Mouse (Mus musculus): ENCODE results near the gene Vav3. TPM values are rescaled to one million over a fixed set of nuclear protein-coding genes. Genes with fewer than 3 reads are reported as not detected.

The Vav3 gene
- polyA plus RNA-seq, 1 experiment from 2014 or later = 3.7 TPM

DNA sequence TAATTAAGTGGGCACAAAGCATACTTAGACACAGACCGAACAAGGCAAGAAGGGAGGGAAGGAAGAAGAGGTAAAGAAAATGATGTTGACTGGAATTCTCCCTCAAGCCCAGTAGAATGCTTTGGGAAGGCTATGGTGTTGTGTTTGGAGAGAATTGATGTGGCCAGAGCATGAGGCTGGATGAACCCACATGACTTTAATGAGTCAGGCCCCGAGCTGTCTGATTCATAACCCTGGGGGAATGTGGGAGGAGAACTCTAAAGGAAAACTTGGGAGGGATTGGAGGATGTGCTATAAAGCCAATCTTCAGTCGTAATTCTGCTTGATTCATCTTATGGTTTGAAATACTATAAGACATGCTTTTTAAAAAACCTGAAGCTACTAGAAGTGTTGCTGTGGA, 175.0 kb downstream of the Vav3 start:
- Histone ChIP-seq H3K4me3 (replicated peaks) (no peak overlapping the region), H3K9ac (no peak overlapping the region), H3K4me1 (replicated peaks) (no peaks in the 10 kb centered on the region), H3K27me3 (no peaks in the 10 kb centered on the region), H3K27ac (no peak overlapping the region), H3K4me2 (no peak overlapping the region), H3K36me3 (no peaks in the 10 kb centered on the region), H3K9me3 (replicated peaks) (no peaks in the 10 kb centered on the region)
- ATAC-seq (ENCODE audit: low read depth) (no peak), DNase-seq (no peak)
- 65% methylated on average over 3 of the region's 3 CpGs for WGBS (ENCODE audit: insufficient replicate concordance)

DNA sequence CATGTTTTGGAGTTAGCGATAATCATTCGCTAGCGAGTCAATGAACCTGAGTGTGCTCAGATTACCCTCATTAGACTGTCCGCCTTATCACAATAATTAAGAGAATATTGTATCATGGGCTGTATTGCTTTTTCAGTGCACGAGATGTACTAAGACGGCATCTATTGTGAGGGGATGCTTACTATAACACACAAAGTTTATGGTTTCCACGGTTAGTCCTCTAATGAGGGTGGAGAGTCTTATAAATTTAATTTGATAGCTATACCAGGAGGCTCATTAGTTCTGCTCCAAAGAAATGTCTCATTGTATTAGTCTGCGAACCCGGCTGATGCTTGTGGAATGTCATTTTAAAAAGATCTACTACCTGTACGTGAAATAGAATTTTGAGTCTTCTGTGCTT, 175.9 kb downstream of the Vav3 start:
- Histone ChIP-seq H3K9ac (no peak overlapping the region), H3K4me1 (replicated peaks) (no peaks in the 10 kb centered on the region), H3K4me2 (no peak overlapping the region), H3K27ac (no peak overlapping the region), H3K4me3 (replicated peaks) (no peak overlapping the region), H3K36me3 (no peaks in the 10 kb centered on the region), H3K9me3 (replicated peaks) (no peaks in the 10 kb centered on the region), H3K27me3 (no peaks in the 10 kb centered on the region)
- ATAC-seq (ENCODE audit: low read depth) (no peak), DNase-seq (no peak)
- 84% methylated on average over 10 of the region's 10 CpGs for WGBS (ENCODE audit: insufficient replicate concordance)

DNA sequence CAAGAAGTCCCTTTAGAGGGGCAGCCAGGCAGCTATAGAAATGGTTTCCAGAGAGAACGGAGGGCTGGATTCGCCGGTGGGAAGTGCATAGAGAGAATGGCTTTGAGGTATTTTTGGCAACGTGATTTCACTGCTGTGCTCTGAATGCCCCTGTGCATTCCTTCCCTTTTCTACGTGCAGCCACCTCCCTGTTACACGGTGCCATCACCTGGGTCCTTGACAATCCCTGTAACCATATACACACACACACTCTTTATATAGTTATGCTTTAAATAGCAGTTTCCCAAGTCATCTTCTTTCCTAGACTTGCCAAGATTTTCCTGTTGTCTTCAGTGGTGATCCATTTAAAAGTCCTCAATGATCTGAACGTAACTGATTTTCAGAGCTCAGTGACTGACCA, 181.7 kb downstream of the Vav3 start:
- H3K4me3 ChIP-seq (replicated peaks) = no peak overlapping the region
- no peak overlapping the region for H3K9ac ChIP-seq
- H3K4me2 ChIP-seq = no peak overlapping the region
- no peaks in the 10 kb centered on the region for H3K4me1 ChIP-seq (replicated peaks)
- H3K27ac ChIP-seq = no peak overlapping the region
- H3K9me3 ChIP-seq (replicated peaks) = no peaks in the 10 kb centered on the region
- no peaks in the 10 kb centered on the region for H3K36me3 ChIP-seq
- DNase-seq (no peak), ATAC-seq (ENCODE audit: low read depth) (no peak)
- 66% methylated on average over 7 of the region's 7 CpGs for WGBS (ENCODE audit: insufficient replicate concordance)
- no peaks in the 10 kb centered on the region for H3K27me3 ChIP-seq

DNA sequence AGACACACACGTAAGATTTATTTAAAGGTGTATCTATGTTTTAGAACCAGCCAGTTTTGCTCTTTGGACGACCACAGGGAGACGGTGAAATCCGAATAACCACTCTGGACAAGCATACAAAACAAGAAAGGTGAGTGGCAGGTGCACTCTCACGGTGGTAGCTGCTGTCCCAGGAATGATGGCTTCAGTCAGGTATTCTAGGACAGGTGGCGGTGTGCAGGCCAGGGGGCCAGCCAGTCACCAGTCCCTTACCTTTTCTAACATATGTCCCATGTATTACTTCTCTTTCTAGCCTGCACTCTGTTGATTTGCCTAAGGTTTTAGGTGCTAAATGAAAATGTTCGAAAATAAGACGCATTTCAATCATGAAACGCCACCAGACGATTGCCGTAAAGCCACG, 185.4 kb downstream of the Vav3 start:
- no peaks in the 10 kb centered on the region for H3K27me3 ChIP-seq
- 80% methylated on average over 12 of the region's 12 CpGs for WGBS (ENCODE audit: insufficient replicate concordance)
- no peak overlapping the region for H3K27ac ChIP-seq

DNA sequence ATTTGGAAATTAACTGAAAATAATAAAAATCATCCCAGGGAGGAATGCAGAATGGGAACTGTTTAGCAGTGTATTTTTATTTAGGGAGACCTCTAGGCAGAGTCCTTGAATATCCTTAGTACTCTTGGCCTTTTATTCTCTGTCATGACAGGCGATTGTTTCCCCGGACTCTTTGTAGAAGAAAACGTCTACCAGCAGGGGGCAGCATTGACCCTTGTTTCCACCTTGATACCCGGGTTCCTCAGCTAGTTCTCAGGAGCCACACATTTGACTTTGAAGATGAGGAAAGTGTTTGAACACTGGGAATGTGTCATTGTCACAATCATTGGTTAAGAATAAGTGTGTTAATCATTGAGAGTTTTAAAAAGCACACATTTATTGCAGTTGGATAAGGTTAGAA, 185.8 kb downstream of the Vav3 start:
- DNase-seq = peak; percentile 27
- no peak overlapping the region for H3K9ac ChIP-seq
- no peaks in the 10 kb centered on the region for H3K4me1 ChIP-seq (replicated peaks)
- H3K27ac ChIP-seq = no peak overlapping the region
- H3K36me3 ChIP-seq = no peaks in the 10 kb centered on the region
- no peak overlapping the region for H3K4me2 ChIP-seq
- no peak for ATAC-seq (ENCODE audit: low read depth)
- H3K9me3 ChIP-seq (replicated peaks) = no peaks in the 10 kb centered on the region
- H3K27me3 ChIP-seq = no peaks in the 10 kb centered on the region
- WGBS (ENCODE audit: insufficient replicate concordance) = 18% methylated on average over 4 of the region's 4 CpGs
- no peak overlapping the region for H3K4me3 ChIP-seq (replicated peaks)

More for the DNA sequence above, 185.4 kb downstream of the Vav3 start:
- no peak for ATAC-seq (ENCODE audit: low read depth)
- no peaks in the 10 kb centered on the region for H3K4me1 ChIP-seq (replicated peaks)
- H3K4me3 ChIP-seq (replicated peaks) = no peak overlapping the region
- no peak for DNase-seq
- no peaks in the 10 kb centered on the region for H3K36me3 ChIP-seq
- H3K9ac ChIP-seq = no peak overlapping the region
- H3K9me3 ChIP-seq (replicated peaks) = no peaks in the 10 kb centered on the region
- no peak overlapping the region for H3K4me2 ChIP-seq

DNA sequence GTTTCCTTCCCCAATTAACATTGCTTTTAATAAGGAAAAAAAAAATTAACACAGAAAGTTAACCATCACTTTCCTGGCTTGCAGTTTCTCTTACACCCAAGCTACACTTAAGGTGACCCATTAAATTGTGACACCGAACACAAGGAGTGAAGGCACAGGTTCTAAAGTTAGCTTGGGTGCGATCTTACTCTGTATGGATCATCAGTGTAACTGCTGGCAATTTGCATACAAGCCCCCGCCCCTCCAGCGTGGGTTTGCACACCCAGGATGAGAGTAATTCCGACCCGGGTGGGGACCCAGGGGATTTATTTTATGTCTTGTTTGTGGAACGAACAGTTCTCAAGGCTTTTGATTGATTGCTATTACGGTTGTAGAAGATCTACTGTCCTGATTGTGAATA, 186.2 kb downstream of the Vav3 start:
- no peaks in the 10 kb centered on the region for H3K36me3 ChIP-seq
- no peak overlapping the region for H3K4me2 ChIP-seq
- no peak overlapping the region for H3K9ac ChIP-seq
- ATAC-seq (ENCODE audit: low read depth) (no peak), DNase-seq (no peak)
- H3K4me1 ChIP-seq (replicated peaks) = no peaks in the 10 kb centered on the region
- no peak overlapping the region for H3K27ac ChIP-seq
- H3K9me3 ChIP-seq (replicated peaks) = no peaks in the 10 kb centered on the region
- no peaks in the 10 kb centered on the region for H3K27me3 ChIP-seq
- 63% methylated on average over 8 of the region's 8 CpGs for WGBS (ENCODE audit: insufficient replicate concordance)
- no peak overlapping the region for H3K4me3 ChIP-seq (replicated peaks)

DNA sequence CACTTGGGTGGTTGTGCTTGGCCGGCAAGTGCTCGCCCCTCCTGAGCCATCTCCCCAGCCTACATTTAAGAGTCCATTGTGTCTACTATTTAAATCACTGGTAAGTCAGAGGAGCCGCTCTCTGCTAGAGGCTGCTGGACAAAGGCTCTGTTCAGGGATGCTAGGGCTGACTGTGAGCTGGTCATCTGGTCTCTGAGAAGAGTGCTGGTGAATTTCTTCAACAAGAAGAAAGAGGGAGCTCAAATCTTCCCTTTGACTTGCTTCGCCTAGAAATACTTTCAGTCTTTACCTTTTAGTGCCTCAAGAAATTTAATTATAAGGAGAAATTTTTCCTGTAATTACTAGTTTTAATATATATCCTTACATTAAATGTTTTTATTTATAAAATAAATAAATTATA, 188.2 kb downstream of the Vav3 start:
- WGBS (ENCODE audit: insufficient replicate concordance) = 69% methylated on average over 4 of the region's 4 CpGs
- Histone ChIP-seq H3K9ac (no peak overlapping the region), H3K27me3 (no peaks in the 10 kb centered on the region), H3K4me2 (no peak overlapping the region), H3K36me3 (no peaks in the 10 kb centered on the region), H3K4me3 (replicated peaks) (no peak overlapping the region), H3K9me3 (replicated peaks) (no peaks in the 10 kb centered on the region), H3K4me1 (replicated peaks) (no peaks in the 10 kb centered on the region), H3K27ac (no peak overlapping the region)
- ATAC-seq (ENCODE audit: low read depth) (no peak), DNase-seq (no peak)

DNA sequence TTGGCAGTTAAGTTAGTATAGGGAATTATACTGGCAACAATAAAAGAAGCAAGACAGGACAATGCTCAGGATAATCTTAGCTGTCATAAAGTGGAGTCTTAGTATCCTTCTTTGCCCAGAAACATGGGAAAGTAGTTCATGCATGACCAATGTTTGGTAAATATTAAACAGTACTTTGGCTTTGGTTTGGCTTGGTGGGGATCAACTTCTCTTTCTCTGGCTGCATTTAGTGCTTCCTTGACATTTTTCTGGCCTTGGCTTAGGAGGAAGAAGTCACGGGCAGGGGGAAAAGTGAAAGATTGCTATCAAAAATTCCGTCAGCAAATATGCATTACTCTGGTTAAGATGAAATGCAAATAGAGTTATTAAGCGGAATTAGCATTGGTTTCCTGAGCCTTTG, 197.2 kb downstream of the Vav3 start:
- DNase-seq (no peak), ATAC-seq (ENCODE audit: low read depth) (no peak)
- Histone ChIP-seq H3K27ac (no peak overlapping the region), H3K4me2 (no peak overlapping the region), H3K9ac (no peak overlapping the region), H3K9me3 (replicated peaks) (no peaks in the 10 kb centered on the region), H3K36me3 (no peaks in the 10 kb centered on the region), H3K4me3 (replicated peaks) (no peak overlapping the region), H3K4me1 (replicated peaks) (no peaks in the 10 kb centered on the region), H3K27me3 (no peaks in the 10 kb centered on the region)
- 61% methylated on average over 3 of the region's 3 CpGs for WGBS (ENCODE audit: insufficient replicate concordance)

DNA sequence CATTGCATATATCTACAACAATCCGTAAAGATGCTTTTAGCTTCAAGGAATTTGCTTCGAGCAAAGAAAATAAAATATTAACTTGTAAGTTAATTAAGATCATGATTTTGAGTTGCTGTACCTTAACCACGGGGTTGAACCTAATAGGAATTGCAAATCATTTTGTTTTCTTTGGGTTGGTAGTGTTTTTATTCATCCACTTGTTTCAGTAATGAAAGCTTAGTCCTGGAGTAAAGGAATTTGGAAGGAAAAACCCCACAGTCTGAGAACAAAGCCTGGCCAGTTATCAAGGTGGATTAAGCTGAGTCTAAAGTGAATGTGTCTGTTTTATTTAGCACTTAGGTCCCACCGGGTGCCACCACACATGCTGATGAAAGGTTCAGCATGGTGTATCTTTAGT, 199.6 kb downstream of the Vav3 start:
- Histone ChIP-seq H3K4me3 (replicated peaks) (no peak overlapping the region), H3K4me1 (replicated peaks) (no peaks in the 10 kb centered on the region), H3K4me2 (no peak overlapping the region), H3K27me3 (no peaks in the 10 kb centered on the region), H3K36me3 (no peaks in the 10 kb centered on the region), H3K9me3 (replicated peaks) (no peaks in the 10 kb centered on the region), H3K27ac (no peak overlapping the region), H3K9ac (no peak overlapping the region)
- ATAC-seq (ENCODE audit: low read depth) (no peak), DNase-seq (no peak)
- WGBS (ENCODE audit: insufficient replicate concordance) = 50% methylated on average over 4 of the region's 4 CpGs

DNA sequence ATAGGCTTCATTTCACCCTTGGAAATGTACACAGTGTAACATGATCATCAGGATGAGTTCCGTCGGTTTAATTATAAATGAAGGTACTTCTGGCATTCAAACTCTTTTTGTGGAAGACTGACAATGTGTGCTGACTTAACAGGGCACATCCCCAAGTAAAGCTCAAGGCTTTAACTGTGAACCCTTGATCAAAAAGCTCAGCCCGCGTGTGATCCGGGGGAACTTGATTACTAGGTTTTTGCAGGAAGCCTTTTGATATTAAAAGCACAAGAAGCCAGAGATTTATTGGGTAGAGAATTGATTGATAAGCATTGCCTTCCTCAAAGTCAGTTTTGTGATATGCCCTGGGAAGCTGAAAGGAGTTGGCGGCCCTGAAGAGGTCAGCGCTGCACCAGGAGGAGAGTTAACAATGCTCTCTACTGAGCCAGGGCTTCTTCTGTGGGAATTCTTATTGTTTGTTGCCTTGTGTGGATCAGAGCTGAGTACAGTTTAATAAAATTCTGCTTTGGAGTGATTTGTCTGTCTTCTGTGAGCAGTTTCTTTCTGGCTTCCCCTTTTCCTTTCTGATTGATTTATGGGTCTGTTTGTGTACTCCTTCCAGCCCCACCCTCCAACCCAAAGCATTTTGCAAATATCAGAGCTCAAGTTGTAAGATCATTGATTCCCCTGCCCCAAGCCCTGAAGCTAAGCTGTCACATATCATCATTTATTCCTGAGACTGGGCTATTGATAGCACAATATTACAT, 204.2 kb downstream of the Vav3 start:
- 64% methylated on average over 7 of the region's 7 CpGs for WGBS (ENCODE audit: insufficient replicate concordance)
- no peak overlapping the region for H3K9ac ChIP-seq
- H3K4me3 ChIP-seq (replicated peaks) = no peak overlapping the region
- H3K36me3 ChIP-seq = no peaks in the 10 kb centered on the region
- no peak overlapping the region for H3K27ac ChIP-seq
- no peaks in the 10 kb centered on the region for H3K9me3 ChIP-seq (replicated peaks)
- ATAC-seq (ENCODE audit: low read depth) = no peak
- no peak overlapping the region for H3K4me2 ChIP-seq
- H3K4me1 ChIP-seq (replicated peaks) = no peaks in the 10 kb centered on the region
- DNase-seq = no peak
- H3K27me3 ChIP-seq = no peaks in the 10 kb centered on the region

DNA sequence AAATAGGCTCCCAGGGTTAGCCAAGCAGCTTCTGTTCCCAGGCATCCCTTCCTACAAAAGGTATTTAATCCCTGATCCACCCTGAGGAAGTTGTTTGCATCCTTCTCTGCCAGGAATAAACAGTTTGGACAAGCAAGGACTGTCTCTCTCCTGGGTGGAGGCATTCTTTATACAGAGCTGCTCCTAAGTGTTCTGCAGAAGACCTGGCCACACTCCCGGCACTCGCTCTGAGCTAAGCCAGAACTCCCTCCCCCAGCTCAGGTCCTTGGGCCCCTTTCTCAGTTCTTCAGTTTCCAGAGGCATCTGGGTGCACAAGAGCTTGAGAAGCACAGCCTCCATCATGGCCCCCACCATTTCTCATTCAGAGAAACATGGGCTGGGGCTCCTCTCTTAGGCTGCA, 216.9 kb downstream of the Vav3 start:
- Histone ChIP-seq H3K4me1 (replicated peaks) (no peaks in the 10 kb centered on the region), H3K4me3 (replicated peaks) (no peak overlapping the region), H3K27me3 (no peaks in the 10 kb centered on the region), H3K9me3 (replicated peaks) (no peaks in the 10 kb centered on the region), H3K27ac (no peak overlapping the region), H3K9ac (no peak overlapping the region), H3K4me2 (no peak overlapping the region), H3K36me3 (no peaks in the 10 kb centered on the region)
- DNase-seq (no peak), ATAC-seq (ENCODE audit: low read depth) (no peak)
- 62% methylated on average over 2 of the region's 2 CpGs for WGBS (ENCODE audit: insufficient replicate concordance)

DNA sequence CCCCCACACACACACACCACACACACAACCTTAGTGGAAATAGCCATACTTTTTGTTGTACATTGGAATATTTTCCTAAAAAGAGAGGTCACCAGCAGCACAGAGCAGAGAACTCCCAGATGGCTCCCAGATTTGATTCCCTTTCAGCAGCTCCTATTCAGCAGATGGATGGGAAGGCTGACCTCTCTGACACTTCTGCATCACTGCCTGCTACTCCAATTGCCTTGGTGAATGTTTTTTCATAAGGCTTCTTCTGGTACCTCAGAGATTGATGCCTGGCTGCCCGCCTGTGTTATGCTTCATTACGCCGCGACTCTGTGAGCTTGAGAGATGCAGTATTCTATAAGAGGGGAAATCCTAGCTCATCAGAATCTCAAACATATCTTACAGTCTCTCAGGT, 220.8 kb downstream of the Vav3 start:
- ATAC-seq (ENCODE audit: low read depth) (no peak), DNase-seq (no peak)
- no peak overlapping the region for H3K27ac ChIP-seq
- no peak overlapping the region for H3K4me2 ChIP-seq
- H3K4me3 ChIP-seq (replicated peaks) = no peak overlapping the region
- 78% methylated on average over 4 of the region's 4 CpGs for WGBS (ENCODE audit: insufficient replicate concordance)
- no peaks in the 10 kb centered on the region for H3K27me3 ChIP-seq
- H3K4me1 ChIP-seq (replicated peaks) = no peaks in the 10 kb centered on the region
- no peaks in the 10 kb centered on the region for H3K9me3 ChIP-seq (replicated peaks)
- H3K9ac ChIP-seq = no peak overlapping the region
- H3K36me3 ChIP-seq = no peaks in the 10 kb centered on the region

Measured in liver, embryonic 13.5 days (tissue).